Mouse (Mus musculus) bone marrow macrophage, adult 2 months (primary cell): ENCODE results near the gene Hfe2.

Source experiments
- CTCF ChIP-seq: IDR thresholded peaks from 2 replicates; pipeline ENCODE4 v1.5.1; 2012; ENCODE audit warnings: low read depth, mild to moderate bottlenecking, low read length, moderate library complexity
- POLR2A ChIP-seq: IDR thresholded peaks from 2 replicates; pipeline ENCODE4 v1.6.1; 2012; ENCODE audit warnings: mild to moderate bottlenecking, low read depth, low read length, borderline replicate concordance

- TF ChIP-seq CTCF (no peak), POLR2A (no peak)
Measured at GRCm38 (mm10) chr3:96558668-96559196, 33.8 kb downstream of the Hfe2 start.
